Mouse (Mus musculus) small intestine, adult 2 months (tissue): ENCODE data around the gene Fam131b. TPM values are rescaled to one million over a fixed set of nuclear protein-coding genes. Genes with fewer than 3 reads are reported as not detected.

ENCODE experiments used
- H3K27ac ChIP-seq: fragments of 200-500 bp; 2 replicates; pipeline ENCODE4 v1.5.1; 2012; ENCODE audit warnings: low read depth, low read length, control low read depth, inconsistent platforms; ENCODE audit not compliant: insufficient read depth
- H3K27me3 ChIP-seq: fragments of 200-500 bp; 2 replicates; pipeline ENCODE4 v1.6.1; 2012; ENCODE audit warnings: mild to moderate bottlenecking, moderate library complexity, low read length, inconsistent platforms; ENCODE audit not compliant: control insufficient read depth, insufficient read depth
- H3K36me3 ChIP-seq: fragments of 200-500 bp; 2 replicates; pipeline ENCODE4 v1.6.1; 2012; ENCODE audit warnings: mild to moderate bottlenecking, low read length, control low read depth, inconsistent platforms; ENCODE audit not compliant: control insufficient read depth, insufficient read depth
- H3K4me1 ChIP-seq: fragments of 200-500 bp; 2 replicates; pipeline ENCODE4 v1.6.1; 2012; ENCODE audit warnings: low read length, inconsistent platforms, mixed read lengths; ENCODE audit not compliant: control insufficient read depth, insufficient read depth, insufficient read length
- H3K4me3 ChIP-seq: fragments of 200-500 bp; 2 replicates; pipeline ENCODE4 v1.5.1; 2012; ENCODE audit warnings: low read depth, mild to moderate bottlenecking, control low read depth, inconsistent platforms, low read length, moderate library complexity
- CTCF ChIP-seq: fragments of 200-500 bp; IDR thresholded peaks from 2 replicates; pipeline ENCODE4 v1.5.1; 2012; ENCODE audit warnings: low read depth, mild to moderate bottlenecking, control low read depth, inconsistent platforms, low read length, moderate library complexity, mixed read lengths; ENCODE audit not compliant: insufficient replicate concordance, insufficient read length; ENCODE audit errors: extremely low read depth
- POLR2A ChIP-seq: fragments of 200-500 bp; IDR thresholded peaks from 2 replicates; pipeline ENCODE4 v1.6.1; 2012; ENCODE audit warnings: low read depth, mild to moderate bottlenecking, control low read depth, inconsistent platforms, low read length, moderate library complexity
- WGBS: fragments of 180-500 bp; shearing (Covaris S2); methylation state at CpG from one replicate; pipeline ENCODE4 v1.1.7; 2018; 5-methylcytosine and 5-hydroxymethylcytosine counted together
- polyA plus RNA-seq: library from polyadenylated mRNA; depleted of rRNA; stranded (reverse); fragments of >200 nt; gene quantifications from 2 replicates; pipeline ENCODE4 v1.2.3, GENCODE M21; 2012

Gene Fam131b
- polyA plus RNA-seq, 1 experiment, result 0.19 TPM

- Histone ChIP-seq H3K27me3 (no peaks in the 10 kb centered on the region), H3K4me1 (peaks cover 51% of the 10 kb centered on the region), H3K4me3 (peak overlapping the region; percentile 23), H3K36me3 (peaks cover 52% of the 10 kb centered on the region), H3K27ac (no peak overlapping the region)
- 43% methylated on average over 11 of the region's 11 CpGs for WGBS
- TF ChIP-seq CTCF, result no peak
- TF ChIP-seq POLR2A, result no peak
Observed at GRCm38 (mm10) chr6:42354076-42355019, 29.9 kb upstream of the Fam131b start.

DNA sequence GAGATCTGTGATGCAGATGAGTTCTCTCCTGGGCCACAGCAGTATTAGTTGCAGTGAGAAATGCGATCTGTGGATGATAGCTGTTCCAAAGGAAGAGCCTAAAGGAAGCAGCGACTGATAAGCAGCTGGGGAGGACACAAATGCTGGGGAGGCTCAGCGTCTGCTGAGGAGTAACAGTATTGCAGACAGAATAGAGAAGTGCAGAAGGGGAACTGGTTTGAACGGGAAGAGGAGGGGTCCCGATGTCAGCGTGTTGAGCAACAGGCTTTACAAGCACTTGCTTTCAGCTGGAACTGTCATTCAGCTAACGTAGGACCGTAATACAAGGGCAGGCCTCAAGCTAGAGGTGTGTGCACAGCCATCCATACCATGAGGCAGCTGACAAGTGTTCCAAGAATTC lies 28.7 kb upstream of the Fam131b start:
- H3K27me3 ChIP-seq, result no peaks in the 10 kb centered on the region
- TF ChIP-seq CTCF (no peak), POLR2A (no peak)
- peaks cover 48% of the 10 kb centered on the region for H3K4me1 ChIP-seq
- peaks cover 42% of the 10 kb centered on the region for H3K36me3 ChIP-seq
- H3K4me3 ChIP-seq, result no peak overlapping the region
- WGBS, result 80% methylated on average over 8 of the region's 8 CpGs
- no peak overlapping the region; the same call in 1 of the 2 replicates for H3K27ac ChIP-seq

DNA sequence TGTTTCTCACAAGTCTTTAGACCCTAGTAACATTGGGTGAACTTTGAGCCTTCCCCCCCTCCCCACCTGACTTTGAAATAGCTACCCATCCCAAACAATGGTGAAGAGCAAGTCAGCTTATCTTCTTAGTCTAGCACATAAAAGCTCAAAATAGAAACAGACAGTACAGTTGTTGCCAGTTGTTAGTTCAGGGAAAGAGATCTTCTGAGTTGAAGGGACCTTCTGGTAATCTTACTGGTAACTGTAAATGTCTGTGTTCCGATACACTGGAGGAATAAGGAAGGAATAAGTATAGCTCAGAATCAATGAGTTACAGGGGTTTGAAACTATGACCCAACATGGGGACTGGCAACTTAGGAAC lies 28.0 kb upstream of the Fam131b start:
- peaks cover 48% of the 10 kb centered on the region for H3K4me1 ChIP-seq
- WGBS, result 93% methylated on average over 1 of the region's 1 CpGs
- H3K36me3 ChIP-seq, result peaks cover 34% of the 10 kb centered on the region
- H3K27ac ChIP-seq, result no peak overlapping the region; the same call in 1 of the 2 replicates
- H3K27me3 ChIP-seq, result no peaks in the 10 kb centered on the region
- H3K4me3 ChIP-seq, result peak overlapping the region; percentile 79
- no peak for TF ChIP-seq POLR2A

DNA sequence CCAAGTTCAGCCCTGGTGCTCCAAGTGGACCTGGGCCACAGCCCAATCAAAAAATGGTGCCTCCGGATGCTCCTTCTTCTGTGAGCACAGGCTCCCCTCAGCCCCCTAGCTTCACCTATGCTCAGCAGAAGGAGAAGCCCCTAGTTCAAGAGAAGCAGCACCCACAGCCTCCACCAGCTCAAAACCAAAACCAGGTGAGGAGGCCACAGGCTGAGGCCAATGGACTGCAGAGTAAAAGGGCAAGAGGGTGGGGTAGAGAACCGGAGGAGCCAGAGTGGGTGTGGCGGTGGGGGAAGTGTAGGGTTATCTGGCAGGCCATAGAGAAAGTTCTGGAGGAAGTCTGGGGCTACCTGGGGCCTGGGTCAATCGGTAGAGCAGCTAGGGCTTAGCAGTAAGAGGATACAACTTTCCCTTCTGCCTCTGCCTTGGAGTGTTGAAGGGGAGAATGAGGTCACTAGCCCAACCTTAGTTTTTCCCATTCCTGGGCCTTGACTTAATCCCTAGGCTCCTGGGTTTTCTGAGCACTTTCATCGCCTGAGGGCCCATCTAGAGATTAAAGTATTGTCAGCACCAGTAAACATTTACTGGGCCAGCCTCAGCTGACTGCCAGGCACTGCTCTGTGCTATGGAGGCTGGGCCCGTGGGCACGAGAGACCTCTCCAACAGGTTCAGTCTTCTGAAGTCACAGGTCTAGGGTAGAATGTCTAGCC lies 27.5 kb upstream of the Fam131b start:
- WGBS, result 41% methylated on average over 7 of the region's 7 CpGs
- peaks cover 31% of the 10 kb centered on the region for H3K36me3 ChIP-seq
- H3K4me3 ChIP-seq, result peak overlapping the region; percentile 79
- peak overlapping the region; percentile 30 for H3K27ac ChIP-seq
- no peaks in the 10 kb centered on the region for H3K27me3 ChIP-seq
- peaks cover 43% of the 10 kb centered on the region for H3K4me1 ChIP-seq
- TF ChIP-seq POLR2A (no peak), CTCF (0 out of 2 replicates have a peak, but pooled peaks have one; percentile 9)

GRCm38 (mm10) chr6:42350968-42351775 lies 26.7 kb upstream of the Fam131b start:
- Histone ChIP-seq H3K27ac (peak overlapping the region; percentile 30), H3K4me3 (peak overlapping the region; percentile 79), H3K36me3 (peaks cover 25% of the 10 kb centered on the region), H3K4me1 (peaks cover 37% of the 10 kb centered on the region), H3K27me3 (no peaks in the 10 kb centered on the region)
- 38% methylated on average over 13 of the region's 13 CpGs for WGBS
- no peak for TF ChIP-seq POLR2A
- TF ChIP-seq CTCF, result no peak

DNA sequence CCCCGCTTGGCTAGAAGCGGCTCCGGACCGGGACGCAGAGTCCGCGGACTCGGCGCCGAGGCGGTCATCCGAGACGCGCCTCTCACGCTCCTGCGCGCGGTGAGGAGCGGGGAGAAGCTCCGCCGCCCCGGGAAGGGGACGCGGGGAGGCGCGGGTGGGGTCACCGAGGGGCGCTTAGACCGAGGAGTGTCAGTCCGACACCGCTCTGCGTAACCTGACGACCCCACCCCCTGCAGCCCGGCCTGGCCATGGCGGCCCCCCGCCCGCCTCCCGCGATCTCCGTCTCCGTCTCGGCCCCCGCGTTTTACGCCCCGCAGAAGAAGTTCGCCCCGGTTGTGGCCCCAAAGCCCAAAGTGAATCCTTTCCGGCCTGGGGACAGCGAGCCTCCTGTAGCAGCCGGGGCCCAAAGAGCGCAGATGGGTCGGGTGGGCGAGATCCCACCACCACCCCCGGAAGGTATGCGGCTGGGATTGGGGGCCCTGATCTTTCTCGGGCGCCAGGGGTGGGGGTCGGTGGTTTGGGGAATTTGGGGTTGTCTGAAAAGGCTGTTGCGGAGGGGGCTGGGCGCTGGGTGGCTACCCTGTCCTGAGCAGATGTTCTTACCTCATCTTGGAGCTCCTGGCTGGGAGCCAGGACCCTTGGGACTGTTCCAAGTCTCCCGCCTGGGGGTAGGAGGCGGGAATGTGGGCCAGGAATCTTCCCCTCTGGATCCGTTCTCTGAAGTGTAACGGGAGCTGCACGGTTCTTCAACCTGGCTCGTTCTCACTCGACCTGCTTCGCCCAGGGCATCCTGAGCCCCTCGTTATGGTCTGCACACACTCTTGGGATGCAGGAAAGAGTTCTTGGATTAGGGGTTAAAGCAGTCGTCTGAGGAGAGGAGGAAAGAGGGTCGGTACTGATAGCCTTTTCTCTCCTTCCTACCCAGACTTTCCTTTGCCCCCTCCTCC lies 25.9 kb upstream of the Fam131b start:
- Histone ChIP-seq H3K36me3 (peaks cover 17% of the 10 kb centered on the region), H3K27ac (peak overlapping the region; percentile 30), H3K4me1 (peaks cover 33% of the 10 kb centered on the region), H3K4me3 (peak overlapping the region; percentile 79), H3K27me3 (no peaks in the 10 kb centered on the region)
- TF ChIP-seq POLR2A, result peak; percentile 98
- TF ChIP-seq CTCF, result no peak
- 1% methylated on average over 72 of the region's 72 CpGs for WGBS
